Mouse (Mus musculus) midbrain, embryonic 16.5 days (tissue): ENCODE results near the gene Podxl2. TPM values are rescaled to one million over a fixed set of nuclear protein-coding genes. Genes with fewer than 3 reads are reported as not detected.

ENCODE experiments used
- ATAC-seq: fragments of 200-750 bp; cut with Nextera tagmentation; 2 replicates; pipeline ENCODE4 v1.8.0; 2017; ENCODE audit warnings: moderate TSS enrichment
- H3K27ac ChIP-seq: fragments of 300-500 bp; sonication (generic); 2 replicates; pipeline ENCODE4 v1.5.1; 2014; ENCODE audit warnings: mild to moderate bottlenecking, low read length, mixed read lengths
- H3K27me3 ChIP-seq: fragments of 300-500 bp; sonication (generic); 2 replicates; pipeline ENCODE4 v1.6.1; 2014; ENCODE audit warnings: low read depth, low read length, mixed read lengths; ENCODE audit not compliant: control insufficient read depth, insufficient read depth
- H3K36me3 ChIP-seq: fragments of 300-500 bp; sonication (generic); 2 replicates; pipeline ENCODE4 v1.6.1; 2014; ENCODE audit warnings: mild to moderate bottlenecking, low read length, moderate library complexity, mixed read lengths; ENCODE audit not compliant: control insufficient read depth, insufficient read depth
- H3K4me1 ChIP-seq: fragments of 300-500 bp; sonication (generic); 2 replicates; pipeline ENCODE4 v1.6.1; 2014; ENCODE audit warnings: mild to moderate bottlenecking, low read length, mixed read lengths; ENCODE audit not compliant: control insufficient read depth, insufficient read depth
- H3K4me2 ChIP-seq: fragments of 300-500 bp; sonication (generic); 2 replicates; pipeline ENCODE4 v1.6.1; 2014; ENCODE audit warnings: mild to moderate bottlenecking, low read length, mixed read lengths
- H3K4me3 ChIP-seq: fragments of 300-500 bp; sonication (generic); 2 replicates; pipeline ENCODE4 v1.5.1; 2014; ENCODE audit warnings: low read depth, mild to moderate bottlenecking, low read length, moderate library complexity, mixed read lengths
- H3K9ac ChIP-seq: fragments of 300-500 bp; sonication (generic); 2 replicates; pipeline ENCODE4 v1.6.1; 2014; ENCODE audit warnings: low read depth, low read length, mixed read lengths
- H3K9me3 ChIP-seq: fragments of 300-500 bp; sonication (generic); replicated peaks from 2 replicates; pipeline ENCODE4 v1.6.1; 2014; ENCODE audit warnings: mild to moderate bottlenecking, low read length, mixed read lengths; ENCODE audit not compliant: control insufficient read depth, poor library complexity, severe bottlenecking
- WGBS: fragments of 180-500 bp; shearing (Covaris S2); extraction: QIAGEN DNeasy Blood & Tissue Kit; methylation state at CpG from one replicate; pipeline ENCODE4 v1.1.7; 2014; 5-methylcytosine and 5-hydroxymethylcytosine counted together
- polyA plus RNA-seq: library from polyadenylated mRNA; unstranded; fragments of >200 nt; fragmentation: Nextera tagmentation; extraction: Ambion mirVana; gene quantifications from 2 replicates; pipeline ENCODE4 v1.2.1, GENCODE M21; 2015

The Podxl2 gene
- polyA plus RNA-seq, 1 experiment from 2014 or later: 671 TPM

GRCm38 (mm10) chr6:88828206-88829009 lies 46.4 kb downstream of the Podxl2 start:
- no peaks in the 10 kb centered on the region for H3K36me3 ChIP-seq
- 73% methylated on average over 15 of the region's 15 CpGs for WGBS
- no peak overlapping the region for H3K4me3 ChIP-seq
- H3K27me3 ChIP-seq: no peaks in the 10 kb centered on the region
- no peak overlapping the region for H3K27ac ChIP-seq
- H3K9me3 ChIP-seq: no peaks in the 10 kb centered on the region
- no peak overlapping the region for H3K4me2 ChIP-seq
- no peak for ATAC-seq
- no peak overlapping the region for H3K9ac ChIP-seq
- H3K4me1 ChIP-seq: no peaks in the 10 kb centered on the region

- Histone ChIP-seq H3K4me3 (no peak overlapping the region), H3K4me2 (no peak overlapping the region), H3K27me3 (no peaks in the 10 kb centered on the region), H3K36me3 (no peaks in the 10 kb centered on the region), H3K9ac (no peak overlapping the region), H3K4me1 (no peaks in the 10 kb centered on the region), H3K9me3 (no peaks in the 10 kb centered on the region), H3K27ac (no peak overlapping the region)
- WGBS: 53% methylated on average over 13 of the region's 13 CpGs
- no peak for ATAC-seq
Observed at GRCm38 (mm10) chr6:88827395-88828205, 47.2 kb downstream of the Podxl2 start.

GRCm38 (mm10) chr6:88826965-88827364 lies 47.9 kb downstream of the Podxl2 start:
- H3K4me3 ChIP-seq: no peak overlapping the region
- no peak for ATAC-seq
- no peaks in the 10 kb centered on the region for H3K4me1 ChIP-seq
- H3K9ac ChIP-seq: no peak overlapping the region
- 68% methylated on average over 3 of the region's 3 CpGs for whole genome bisulfite sequencing
- no peak overlapping the region for H3K4me2 ChIP-seq
- no peaks in the 10 kb centered on the region for H3K27me3 ChIP-seq
- no peak overlapping the region for H3K27ac ChIP-seq
- no peaks in the 10 kb centered on the region for H3K9me3 ChIP-seq
- no peaks in the 10 kb centered on the region for H3K36me3 ChIP-seq

GRCm38 (mm10) chr6:88826545-88826944 lies 48.3 kb downstream of the Podxl2 start:
- ATAC-seq: no peak
- H3K9ac ChIP-seq: no peak overlapping the region
- H3K4me2 ChIP-seq: no peak overlapping the region
- no peaks in the 10 kb centered on the region for H3K4me1 ChIP-seq
- no peaks in the 10 kb centered on the region for H3K36me3 ChIP-seq
- no peak overlapping the region for H3K4me3 ChIP-seq
- no peaks in the 10 kb centered on the region for H3K9me3 ChIP-seq
- WGBS: 33% methylated on average over 6 of the region's 6 CpGs
- no peak overlapping the region for H3K27ac ChIP-seq
- H3K27me3 ChIP-seq: no peaks in the 10 kb centered on the region

- 68% methylated on average over 3 of the region's 3 CpGs for WGBS
- no peak for ATAC-seq
- no peak overlapping the region for H3K27ac ChIP-seq
Observed at GRCm38 (mm10) chr6:88826088-88826487, 48.8 kb downstream of the Podxl2 start.

GRCm38 (mm10) chr6:88824183-88824582 lies 50.7 kb downstream of the Podxl2 start:
- H3K4me1 ChIP-seq: no peaks in the 10 kb centered on the region
- H3K36me3 ChIP-seq: no peaks in the 10 kb centered on the region
- H3K4me3 ChIP-seq: no peak overlapping the region
- H3K27ac ChIP-seq: no peak overlapping the region
- no peak overlapping the region for H3K4me2 ChIP-seq
- 56% methylated on average over 7 of the region's 7 CpGs for WGBS
- ATAC-seq: no peak
- H3K9me3 ChIP-seq: no peaks in the 10 kb centered on the region
- H3K27me3 ChIP-seq: no peaks in the 10 kb centered on the region
- no peak overlapping the region for H3K9ac ChIP-seq

More at GRCm38 (mm10) chr6:88826088-88826487, 48.8 kb downstream of the Podxl2 start:
- Histone ChIP-seq H3K27me3 (no peaks in the 10 kb centered on the region), H3K9ac (no peak overlapping the region), H3K36me3 (no peaks in the 10 kb centered on the region), H3K4me2 (no peak overlapping the region), H3K9me3 (no peaks in the 10 kb centered on the region), H3K4me3 (no peak overlapping the region), H3K4me1 (no peaks in the 10 kb centered on the region)

GRCm38 (mm10) chr6:88821901-88822300 lies 52.9 kb downstream of the Podxl2 start:
- 73% methylated on average over 11 of the region's 11 CpGs for WGBS
- Histone ChIP-seq H3K36me3 (no peaks in the 10 kb centered on the region), H3K9me3 (no peaks in the 10 kb centered on the region), H3K27me3 (no peaks in the 10 kb centered on the region), H3K4me2 (no peak overlapping the region), H3K27ac (no peak overlapping the region), H3K9ac (no peak overlapping the region), H3K4me3 (no peak overlapping the region), H3K4me1 (no peaks in the 10 kb centered on the region)
- ATAC-seq: no peak

- H3K27ac ChIP-seq: no peak overlapping the region
- H3K4me3 ChIP-seq: no peak overlapping the region
- H3K4me2 ChIP-seq: no peak overlapping the region
- no peaks in the 10 kb centered on the region for H3K36me3 ChIP-seq
- WGBS: 89% methylated on average over 6 of the region's 6 CpGs
- no peaks in the 10 kb centered on the region for H3K9me3 ChIP-seq
- no peak overlapping the region for H3K9ac ChIP-seq
- no peak for ATAC-seq
- H3K4me1 ChIP-seq: no peaks in the 10 kb centered on the region
- H3K27me3 ChIP-seq: no peaks in the 10 kb centered on the region
Observed at GRCm38 (mm10) chr6:88821294-88821693, 53.5 kb downstream of the Podxl2 start.

GRCm38 (mm10) chr6:88820853-88821252 lies 54.0 kb downstream of the Podxl2 start:
- Histone ChIP-seq H3K27me3 (no peaks in the 10 kb centered on the region), H3K9ac (no peak overlapping the region), H3K4me1 (no peaks in the 10 kb centered on the region), H3K4me3 (no peak overlapping the region), H3K36me3 (no peaks in the 10 kb centered on the region), H3K27ac (no peak overlapping the region), H3K4me2 (no peak overlapping the region), H3K9me3 (no peaks in the 10 kb centered on the region)
- 67% methylated on average over 3 of the region's 3 CpGs for WGBS
- no peak for ATAC-seq
